Mouse (Mus musculus): ENCODE data around the gene Nck2.

Nck2 gene

GRCm38 (mm10) chr1:43574793-43575304, 130.5 kb downstream of the Nck2 start:
- no peak for DNase-seq (ENCODE audit: low spot score)

DNA sequence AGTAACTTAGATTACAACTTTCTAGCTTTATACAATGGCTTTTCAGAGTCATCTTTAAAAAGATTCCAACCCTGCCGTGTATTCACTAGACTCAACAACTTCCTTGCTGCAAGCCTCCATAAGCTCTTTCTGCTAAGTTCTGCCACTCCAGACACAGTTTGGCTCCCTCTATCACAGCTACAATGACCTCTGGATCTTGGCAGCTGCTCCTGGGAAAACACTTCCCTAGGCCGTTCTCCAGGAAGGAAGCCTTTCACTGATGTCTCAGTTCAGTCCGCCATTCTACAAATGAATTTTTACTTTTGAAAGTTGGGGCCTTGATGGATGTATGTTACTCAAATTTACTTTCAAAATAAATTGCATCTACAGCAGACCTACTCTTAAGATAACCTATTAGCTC, 133.0 kb downstream of the Nck2 start:
- no peak for DNase-seq (ENCODE audit: low spot score)

DNA sequence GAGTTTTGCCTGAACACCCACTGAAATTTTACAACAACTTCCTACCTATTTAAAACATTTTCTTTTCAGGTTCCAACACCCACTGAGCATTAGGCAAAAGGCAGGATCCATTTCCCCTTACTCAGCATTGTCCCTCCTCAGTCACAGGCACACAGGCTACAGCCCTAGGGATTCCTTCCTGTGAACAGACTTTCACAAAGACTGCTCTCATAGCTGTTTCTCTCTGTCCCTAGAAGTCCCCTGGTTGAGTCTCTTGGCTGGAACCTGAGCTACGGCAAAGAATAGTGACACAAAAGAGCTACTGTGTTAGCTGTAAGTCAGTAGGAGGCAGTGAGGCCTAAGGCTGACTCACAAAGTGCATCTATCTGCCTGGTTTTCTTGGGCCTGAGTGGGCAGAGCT, 139.2 kb downstream of the Nck2 start:
- no peak for DNase-seq (ENCODE audit: low spot score)

- no peak for DNase-seq (ENCODE audit: low spot score)
Measured at GRCm38 (mm10) chr1:43589001-43589400, 144.6 kb downstream of the Nck2 start.

GRCm38 (mm10) chr1:43589910-43590309, 145.5 kb downstream of the Nck2 start:
- no peak for DNase-seq (ENCODE audit: low spot score)

DNA sequence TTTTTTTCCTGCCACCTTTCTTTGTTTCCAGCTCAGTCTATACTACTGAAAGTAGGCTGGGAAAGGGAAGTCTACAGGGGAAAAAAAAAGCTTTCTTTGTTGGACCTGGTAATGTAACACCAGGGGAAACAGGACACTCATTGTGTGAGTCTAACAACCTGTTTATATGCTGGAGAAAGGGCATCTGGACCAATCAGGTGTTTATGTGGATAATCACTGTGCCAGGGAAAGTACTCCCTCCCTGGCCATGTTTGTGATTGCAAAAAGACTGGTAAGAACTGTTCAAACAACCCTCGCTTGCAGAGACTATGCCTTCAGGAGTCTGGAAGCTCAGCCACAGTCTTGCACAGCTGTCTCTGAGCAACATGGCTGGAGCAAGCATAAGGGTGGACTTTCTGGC, 146.3 kb downstream of the Nck2 start:
- no peak for DNase-seq (ENCODE audit: low spot score)

DNA sequence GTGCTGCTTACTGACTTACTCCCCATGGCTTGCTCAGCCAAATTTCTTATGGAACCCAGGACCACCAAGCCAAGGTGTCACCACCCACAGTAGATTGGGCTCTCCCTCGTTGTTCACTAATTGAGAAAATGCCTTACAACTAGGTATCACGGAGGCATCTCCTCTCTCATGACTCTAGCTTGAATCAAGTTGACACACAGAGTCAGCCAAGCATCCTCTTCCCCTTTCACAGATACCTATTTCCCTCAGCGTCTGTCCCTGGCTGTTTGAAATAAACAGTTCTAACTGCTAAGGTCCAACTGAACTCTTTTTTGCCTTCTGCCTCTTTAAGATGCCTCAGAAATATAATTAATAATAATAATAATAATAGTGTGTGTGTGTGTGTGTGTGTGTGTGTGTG, 148.7 kb downstream of the Nck2 start:
- no peak for DNase-seq (ENCODE audit: low spot score)

- DNase-seq (ENCODE audit: low spot score) = no peak
Measured at GRCm38 (mm10) chr1:43594738-43595137, 150.4 kb downstream of the Nck2 start.

DNA sequence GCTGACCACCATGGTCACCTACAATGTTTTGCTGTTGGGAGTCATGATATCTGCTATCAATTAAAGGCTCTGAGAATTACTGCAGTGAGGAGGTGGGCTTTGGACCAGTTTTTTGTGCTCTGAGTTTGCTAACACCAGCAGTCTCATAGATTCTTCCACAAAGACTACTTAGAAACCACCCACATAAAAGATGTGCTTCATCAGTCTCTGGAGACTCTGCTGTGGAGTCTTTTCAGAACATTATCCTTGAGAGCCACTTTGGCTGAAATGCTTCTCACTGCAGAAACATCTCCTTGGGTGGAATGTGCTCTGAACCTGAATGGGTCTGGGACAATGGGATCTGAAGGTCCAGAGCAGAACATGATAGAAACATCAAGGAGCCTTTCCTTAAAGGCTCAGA, 153.4 kb downstream of the Nck2 start:
- DNase-seq (ENCODE audit: low spot score) = no peak

DNA sequence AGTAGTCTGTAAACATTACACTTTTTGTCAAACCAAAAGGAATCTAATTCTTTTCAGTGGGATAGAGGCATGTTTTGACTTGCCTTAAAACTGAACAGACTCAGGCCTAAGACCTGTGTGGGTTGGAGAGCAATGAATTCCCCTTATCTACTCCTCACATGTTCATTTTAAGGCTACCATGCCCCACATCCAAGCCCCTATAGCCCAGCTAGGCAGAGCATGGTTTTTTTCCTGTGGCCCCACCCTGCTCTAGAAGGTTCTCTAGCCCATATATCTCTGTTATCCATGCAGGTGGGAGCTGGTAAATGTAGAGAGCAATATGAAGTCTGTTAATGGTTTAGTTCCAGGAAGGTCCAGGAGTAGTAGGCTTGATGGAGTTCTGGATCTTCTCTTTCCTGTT, 155.1 kb downstream of the Nck2 start:
- no peak for DNase-seq (ENCODE audit: low spot score)

DNA sequence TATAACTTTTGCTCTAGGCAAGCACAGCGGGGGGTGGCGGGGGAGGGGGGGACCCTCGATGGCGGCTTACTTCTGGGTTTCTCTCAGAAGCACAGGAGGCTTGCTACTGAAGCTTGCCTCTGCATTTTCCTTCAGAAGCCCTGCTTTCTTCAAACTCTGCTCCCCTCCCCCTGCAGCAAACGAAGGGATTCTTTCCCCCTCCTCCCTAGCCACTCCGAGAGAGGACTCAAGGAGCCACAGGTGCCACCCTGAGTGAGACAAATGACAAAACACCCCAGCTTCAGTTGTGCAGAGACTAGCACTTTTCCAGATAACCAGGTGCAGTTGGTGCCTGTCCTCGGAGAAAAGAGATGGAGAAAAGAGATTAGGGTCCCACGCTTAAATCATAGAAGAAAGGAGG, 156.7 kb downstream of the Nck2 start:
- no peak for DNase-seq (ENCODE audit: low spot score)

GRCm38 (mm10) chr1:43615948-43616347, 171.6 kb downstream of the Nck2 start:
- peak; percentile 16 for DNase-seq (ENCODE audit: low spot score)

Data from layer of hippocampus, adult 11-12 months (tissue).